Mouse (Mus musculus): ENCODE results near the gene Taf1a.

- no peak for TF ChIP-seq POLR2A (IDR thresholded peaks at IDR 0.05; ENCODE audit: borderline replicate concordance, insufficient read depth, low read length)
- TF ChIP-seq CTCF (IDR thresholded peaks at IDR 0.05; ENCODE audit: borderline replicate concordance, insufficient read depth, low read depth, low read length) = no peak
Observed at GRCm38 (mm10) chr1:183358901-183359300, 29.9 kb upstream of the Taf1a start.
